Mouse (Mus musculus) gastrocnemius, postnatal 14 days (tissue): ENCODE measurements around the gene Zfpm1. TPM values are rescaled to one million over a fixed set of nuclear protein-coding genes. Genes with fewer than 3 reads are reported as not detected.
A peak's percentile ranks its signal among the peaks of the same experiment; 100 is the strongest.

Experiments used
- DNase-seq: peaks from one replicate; pipeline ENCODE4 v3.0.0; 2021; ENCODE audit warnings: mixed read lengths
- intact Hi-C: fragments of 180-260 bp; cut with DNase I; formaldehyde crosslinking; loops from one replicate; pipeline ENCODE4 v1.15.1; 2025; ENCODE audit warnings: low total_unique reads
- total RNA-seq, 2 experiments: library from RNA; stranded (reverse); gene quantifications; 2 replicates each; pipeline ENCODE4 v1.2.3; 2021

Gene Zfpm1
- total RNA-seq, 2 experiments from 2014 or later, result 8.4 to 8.6 TPM

DNA sequence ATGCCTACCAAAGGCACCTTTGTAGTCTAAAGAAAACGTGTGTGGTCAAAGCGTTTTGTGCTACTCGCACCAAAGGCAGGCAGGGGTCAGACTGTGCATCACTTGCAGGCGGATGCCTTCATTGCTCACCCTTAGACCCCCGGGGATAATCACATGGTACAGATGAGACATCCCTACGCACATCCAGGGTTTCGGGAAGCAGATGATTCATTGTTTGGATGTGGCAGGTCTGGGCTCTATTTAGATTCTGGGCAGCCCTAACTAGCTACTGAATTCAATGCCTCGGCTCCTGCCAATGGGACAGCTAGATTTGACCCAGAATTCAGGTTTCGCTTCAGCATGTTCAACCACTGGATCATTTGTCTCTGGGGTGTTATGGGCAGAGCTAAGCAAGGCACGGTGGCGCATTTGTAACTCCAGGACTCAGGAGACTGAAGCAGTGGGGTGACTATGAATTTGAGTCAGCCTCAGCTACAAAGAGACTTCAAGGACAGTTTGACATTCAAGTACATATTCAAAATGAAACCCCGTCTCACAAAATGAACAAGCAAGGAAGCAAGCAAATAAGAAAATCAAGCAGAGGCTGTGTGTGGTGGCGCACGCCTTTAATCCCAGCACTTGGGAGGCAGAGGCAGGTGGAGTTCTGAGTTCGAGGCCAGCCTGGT, 77.3 kb downstream of the Zfpm1 start:
- intact Hi-C loops, result no loop called here
- no peak for DNase-seq

DNA sequence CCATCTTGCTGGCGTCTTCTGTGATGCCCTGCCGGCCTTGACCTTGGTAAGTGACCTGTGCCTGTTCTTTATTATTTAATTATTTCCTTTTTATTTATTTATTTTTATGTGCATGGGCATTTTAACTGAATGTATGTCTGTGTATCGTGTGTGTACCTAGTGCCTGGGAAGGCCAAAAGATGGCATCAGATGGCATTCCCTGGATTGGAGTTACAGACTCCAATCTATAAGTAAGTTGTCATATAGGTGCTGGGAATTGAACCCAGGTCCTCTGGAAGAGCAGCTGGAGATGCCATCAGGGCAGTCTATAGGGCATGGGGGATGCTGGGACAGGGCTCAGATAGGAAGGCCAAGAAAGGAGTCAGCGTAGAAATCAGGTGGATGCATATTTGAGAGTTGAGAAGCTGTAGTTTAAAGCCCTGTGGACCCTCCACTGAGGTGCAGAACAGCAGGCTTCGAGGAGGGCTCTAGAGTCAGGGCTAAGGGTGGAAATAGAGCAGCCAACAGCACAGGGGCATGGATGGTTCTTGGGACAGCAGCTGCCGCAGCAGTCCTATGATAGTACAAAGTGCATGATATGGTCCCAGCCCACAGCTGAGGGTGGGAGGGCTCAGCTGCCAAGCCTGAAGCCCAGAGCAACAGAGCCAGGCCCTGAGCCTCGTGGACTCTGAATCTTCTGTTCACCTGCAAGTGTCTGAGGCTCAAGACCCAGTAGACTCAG, 78.9 kb downstream of the Zfpm1 start, which contains the start of gene Trhr2:
Gene Trhr2, minus strand, starts transcription at position 51 of the 721 bp plus-strand sequence.
- intact Hi-C loops, result loop anchor here (2.0 kb wide), 1 partner anchor 84 kb away; no protein-coding TSS in a partner anchor
- DNase-seq, result no peak

DNA sequence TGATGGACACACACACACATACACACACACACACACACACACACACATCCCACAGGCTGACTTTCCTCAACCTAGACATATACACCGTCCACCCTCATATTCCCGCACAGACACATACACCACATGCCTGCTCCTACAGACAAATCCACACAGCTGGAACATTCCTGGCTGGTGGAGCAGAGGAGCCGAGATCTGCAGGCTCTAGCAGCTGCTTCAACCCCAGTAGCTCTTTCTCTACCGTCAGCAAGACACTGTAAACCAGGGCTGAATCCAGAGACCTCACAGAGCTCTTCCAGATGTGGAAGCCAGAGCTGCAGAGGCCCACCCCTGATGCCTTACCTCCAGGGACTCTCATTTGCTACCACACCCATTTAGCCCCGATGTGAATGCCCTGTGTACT, 80.3 kb downstream of the Zfpm1 start:
- intact Hi-C loops, result no loop called here
- DNase-seq, result no peak

DNA sequence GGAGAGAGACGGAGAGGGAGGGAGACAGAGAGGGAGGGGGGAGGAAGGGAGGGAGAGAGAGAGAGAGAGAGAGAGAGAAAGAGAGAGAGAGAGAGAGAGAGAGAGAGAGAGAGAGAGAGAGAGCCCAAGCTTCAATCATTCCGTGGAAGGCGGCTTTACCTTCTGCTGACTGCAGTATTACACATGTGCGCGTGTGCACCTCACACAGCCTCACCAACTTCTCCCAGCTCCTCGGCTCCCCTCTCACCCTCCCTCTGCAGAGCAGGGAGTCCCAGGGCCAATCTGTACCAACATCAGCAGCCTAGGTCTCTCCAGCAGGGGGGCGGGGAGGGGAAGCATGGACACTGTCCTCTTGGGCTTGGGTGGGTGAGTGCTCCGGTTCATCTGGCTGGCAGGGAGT, 81.0 kb downstream of the Zfpm1 start:
- intact Hi-C loops, result no loop called here
- no peak for DNase-seq

DNA sequence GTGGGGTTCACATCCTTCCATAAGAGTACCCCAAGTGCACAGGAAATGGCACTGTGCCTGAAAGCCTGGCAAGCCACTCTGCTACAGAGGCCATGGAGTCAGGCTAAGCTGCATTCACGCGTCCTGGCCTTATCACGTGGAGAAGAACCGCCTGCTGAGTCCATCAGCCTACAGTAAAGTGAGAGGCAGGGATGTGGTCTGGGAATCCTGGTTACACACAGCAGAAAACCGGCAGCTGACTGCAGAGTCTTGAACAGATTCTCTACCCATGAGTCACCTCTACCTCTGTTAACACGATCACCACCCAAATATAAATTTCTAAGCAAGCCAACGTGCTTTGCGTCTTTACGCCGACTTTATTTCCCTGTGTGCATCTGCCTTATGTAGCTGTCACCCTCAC, 86.6 kb downstream of the Zfpm1 start:
- no peak for DNase-seq
- intact Hi-C loops, result loop anchor here (5.0 kb wide), 1 partner anchor 36 kb away; no protein-coding TSS in a partner anchor

DNA sequence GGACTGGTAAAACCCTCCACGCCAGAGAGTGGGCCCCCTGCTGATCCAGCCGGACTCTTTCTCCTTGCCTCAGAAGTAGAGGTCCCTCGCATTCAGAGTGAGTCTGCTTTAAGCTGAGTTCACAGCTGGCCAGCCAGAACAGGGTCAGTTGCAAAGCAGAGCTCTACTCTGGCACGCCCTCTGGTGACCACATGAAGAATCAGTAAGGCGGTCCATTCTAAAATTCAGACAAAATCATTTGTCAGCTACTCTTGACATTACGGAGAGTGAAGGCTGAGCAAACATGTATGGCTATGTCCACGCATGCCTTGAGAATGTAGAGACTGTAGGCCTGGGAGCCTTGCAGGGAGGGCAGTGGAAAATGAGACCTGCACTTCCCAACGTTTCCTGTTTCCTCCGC, 87.7 kb downstream of the Zfpm1 start:
- DNase-seq, result peak; percentile 77
- intact Hi-C loops, result loop anchor here (2.0 to 5.0 kb wide), 2 partner anchors 37 to 97 kb away; no protein-coding TSS in a partner anchor

DNA sequence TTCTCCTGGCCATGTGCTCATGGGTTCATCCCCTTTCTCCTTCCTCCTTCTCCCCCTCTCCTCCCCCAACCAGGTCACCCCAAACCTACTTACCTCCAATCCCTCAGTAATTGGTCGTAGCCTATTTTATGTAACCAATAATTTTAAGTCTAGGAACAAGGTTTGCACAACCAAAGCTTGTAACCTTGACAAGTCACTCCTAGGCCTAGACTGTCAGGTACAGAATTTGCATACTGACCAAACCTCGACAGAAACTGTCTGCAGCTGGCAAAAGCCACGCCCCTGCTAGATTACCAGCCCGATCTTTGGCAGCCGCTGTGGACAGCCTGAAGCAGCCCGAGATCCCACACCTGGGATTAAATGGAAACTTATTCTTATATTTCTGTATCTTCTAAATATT, 89.8 kb downstream of the Zfpm1 start:
- intact Hi-C loops, result loop anchor here (2.0 kb wide), 1 partner anchor 99 kb away; no protein-coding TSS in a partner anchor
- no peak for DNase-seq

DNA sequence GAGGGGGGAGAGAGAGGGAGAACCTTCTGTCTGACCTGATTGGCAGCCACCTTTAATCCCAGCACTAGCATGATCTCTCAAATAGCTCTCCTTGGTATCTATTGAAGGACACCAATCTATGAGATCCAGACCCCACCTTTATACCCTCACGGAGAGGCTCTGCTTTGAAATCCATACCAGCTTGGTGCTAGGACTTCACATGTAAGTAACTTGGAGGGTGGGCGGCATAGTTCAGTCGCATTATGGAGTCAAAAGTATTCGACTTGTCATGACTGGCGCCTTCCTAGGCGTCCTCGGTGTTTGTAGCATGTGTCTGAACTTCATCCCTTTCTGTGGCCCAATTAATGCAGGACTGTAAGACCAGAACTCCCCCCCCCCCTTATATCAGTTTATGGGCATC, 93.4 kb downstream of the Zfpm1 start:
- DNase-seq, result no peak
- intact Hi-C loops, result no loop called here

DNA sequence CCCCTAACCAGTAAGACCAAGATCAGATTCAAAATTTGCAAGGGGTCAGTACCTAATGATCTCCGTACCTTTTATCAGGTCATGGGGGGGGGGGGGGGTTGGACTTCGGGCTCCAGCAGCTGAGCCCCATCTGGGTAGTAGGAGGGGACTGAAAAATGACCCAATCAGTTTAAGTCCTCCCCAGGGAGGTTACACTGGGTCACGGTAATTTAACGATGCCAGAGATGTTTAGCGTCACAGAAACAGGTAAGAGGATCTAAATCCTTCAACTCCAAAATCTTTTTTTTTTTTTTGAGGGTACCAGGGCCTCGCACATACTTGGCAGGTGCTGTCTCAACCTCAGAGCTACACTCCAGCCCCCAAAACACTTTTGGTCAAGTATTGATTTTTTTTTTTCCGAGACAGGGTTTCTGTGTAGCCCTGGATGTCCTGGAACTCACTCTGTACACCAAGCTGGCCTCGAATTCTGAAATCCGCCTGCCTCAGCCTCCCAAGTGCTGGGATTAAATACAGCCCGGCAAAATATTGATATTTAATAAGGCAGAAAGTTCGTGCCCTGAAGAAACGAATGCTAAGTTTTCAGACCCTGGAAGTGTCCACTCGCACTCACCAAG, 93.9 kb downstream of the Zfpm1 start:
- intact Hi-C loops, result no loop called here
- DNase-seq, result no peak

DNA sequence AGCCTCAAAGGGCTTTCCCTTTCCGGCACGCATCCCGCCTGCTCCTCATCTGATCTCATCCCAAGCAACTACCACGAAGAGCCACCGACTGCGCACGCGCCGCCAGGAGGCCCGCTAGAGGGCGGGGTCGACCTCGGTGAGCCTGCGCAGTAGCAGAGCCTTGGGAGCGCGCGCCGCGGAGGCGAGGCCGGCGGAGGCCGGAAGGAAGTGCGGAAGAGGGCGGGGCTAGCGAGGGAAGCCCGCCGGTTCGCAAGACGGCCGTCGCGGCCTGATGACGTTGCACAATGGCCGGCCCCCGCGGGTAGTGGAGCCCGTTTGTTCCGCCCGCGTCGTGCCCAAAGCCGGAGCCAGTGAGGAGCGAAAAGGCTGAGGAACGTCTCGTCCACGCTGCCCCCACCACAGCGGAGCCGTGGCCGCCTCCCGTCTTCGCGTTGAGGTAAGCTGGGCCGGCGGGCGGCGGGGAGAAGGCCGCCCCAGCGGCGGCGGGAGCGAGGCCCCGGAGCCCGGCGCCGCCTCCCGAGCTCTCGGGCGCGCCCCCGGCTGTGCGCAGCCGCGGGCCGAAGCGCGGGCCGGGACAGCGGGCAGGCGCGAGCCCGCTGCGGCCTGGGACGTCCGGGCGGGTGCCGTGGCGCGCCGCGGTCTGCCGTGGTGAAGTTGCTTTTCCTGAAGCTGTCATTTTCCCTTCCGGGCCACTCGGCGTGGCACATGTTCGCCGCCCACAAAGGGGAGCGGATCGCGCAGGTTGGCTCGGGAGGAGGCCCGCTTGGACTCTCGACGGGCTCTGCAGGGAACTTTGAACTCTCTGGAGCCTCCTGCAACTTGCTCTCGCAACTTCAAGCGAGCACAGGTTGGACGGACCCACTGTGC, 94.7 kb downstream of the Zfpm1 start, which contains the start of gene Zc3h18:
Gene Zc3h18, plus strand, starts transcription at position 245 of the 867 bp plus-strand sequence.
- DNase-seq, result peak; percentile 100
- intact Hi-C loops, result no loop called here

DNA sequence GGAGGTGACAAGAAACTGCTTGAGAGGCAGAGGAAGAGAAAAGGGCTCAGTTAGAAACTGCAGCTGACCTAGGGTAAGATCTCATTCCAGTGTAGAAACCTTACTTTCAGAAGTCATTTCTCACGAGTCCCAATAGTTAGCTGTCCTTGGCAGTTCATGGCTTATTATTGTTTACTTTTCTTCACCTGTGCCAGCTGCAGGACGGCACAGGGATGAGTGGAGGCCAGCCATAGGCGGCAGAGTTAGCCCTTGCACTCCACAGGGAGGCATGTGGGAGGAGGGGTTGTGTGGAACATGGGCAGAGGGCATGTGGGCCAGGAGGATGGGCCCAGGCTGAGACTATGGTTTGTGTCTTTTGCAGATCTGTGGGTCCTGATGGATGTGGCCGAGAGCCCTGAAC, 101.1 kb downstream of the Zfpm1 start:
- intact Hi-C loops, result no loop called here
- no peak for DNase-seq

Other genes with a start within 250 kb of the Zfpm1 start
- gene Trhr2, start 78.6 kb downstream of the Zfpm1 start, total RNA-seq, result not detected
- 10 to 100 TPM; 21.6 to 23.5 TPM for gene Zc3h18, start 94.5 kb downstream of the Zfpm1 start, total RNA-seq
- gene Il17c, start 139.9 kb downstream of the Zfpm1 start, total RNA-seq, result not detected
- 10 to 100 TPM; 15.3 to 18.6 TPM for gene Cyba, start 150.8 kb downstream of the Zfpm1 start, total RNA-seq
- 1 to 10 TPM; 5.6 to 7.8 TPM for gene Mvd, start 161.3 kb downstream of the Zfpm1 start, total RNA-seq
- 1 to 10 TPM; 3.1 to 4.1 TPM for gene Snai3, start 178.6 kb downstream of the Zfpm1 start, total RNA-seq
- gene Rnf166, start 193.9 kb downstream of the Zfpm1 start, total RNA-seq, result 10 to 100 TPM; 23.9 to 28.7 TPM
- gene Ctu2, start 194.0 kb downstream of the Zfpm1 start, total RNA-seq, result 1 to 10 TPM; 7.6 to 8.6 TPM